Mouse (Mus musculus) adrenal gland, postnatal 10 days (tissue): ENCODE measurements around the gene Apex2. TPM values are rescaled to one million over a fixed set of nuclear protein-coding genes. Genes with fewer than 3 reads are reported as not detected.

Experiments used
- DNase-seq: peaks from one replicate; pipeline ENCODE4 v3.0.0; 2021; ENCODE audit warnings: mixed read lengths
- long read RNA-seq, 2 experiments: library from polyadenylated mRNA; stranded (forward); transcript quantifications; one replicate each; pipeline ENCODE4 v2.0.0; 2021
- total RNA-seq, 2 experiments: library from RNA; stranded (reverse); gene quantifications; 2 replicates each; pipeline ENCODE4 v1.2.3; 2021

Gene Apex2
- 10 to 100 TPM; 16.0 to 23.0 TPM for total RNA-seq
- long read RNA-seq, experiment 1, full-length matches to known transcripts: 8 of 13 reads
- long read RNA-seq, experiment 1, partial matches to known transcripts: 3 of 13 reads
- long read RNA-seq, experiment 1, other reads (novel, unspliced or antisense): 2 of 13 reads
- long read RNA-seq, experiment 2, full-length matches to known transcripts: 10 of 11 reads
- long read RNA-seq, experiment 2, partial matches to known transcripts: 0 of 11 reads
- long read RNA-seq, experiment 2, other reads (novel, unspliced or antisense): 1 of 11 reads

DNA sequence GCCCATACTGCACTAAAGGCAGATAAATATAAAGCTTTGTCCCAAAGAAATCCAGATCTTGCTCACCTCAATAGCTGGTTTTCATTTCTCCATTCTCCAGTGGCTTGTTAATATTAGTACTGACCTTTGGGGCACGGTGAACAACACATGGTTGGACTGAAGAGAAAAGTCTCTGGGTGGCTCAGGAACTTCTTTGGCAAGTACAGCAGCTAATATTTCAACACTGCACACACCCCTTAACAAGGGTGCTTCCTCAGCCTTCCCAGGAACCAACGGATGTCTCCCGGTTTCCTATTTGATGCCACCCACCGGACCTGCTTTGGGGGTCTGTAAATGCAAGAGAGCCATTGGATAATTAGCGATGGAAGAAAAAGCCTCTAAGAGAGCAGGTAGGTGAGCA is at the start of gene Apex2:
Apex2 (minus strand) TSS at position 173 of the 400 bp plus-strand sequence.
- no peak for DNase-seq

- DNase-seq: no peak
Measured at GRCm38 (mm10) chrX:150636421-150636820, 46.8 kb upstream of the Apex2 start.

DNA sequence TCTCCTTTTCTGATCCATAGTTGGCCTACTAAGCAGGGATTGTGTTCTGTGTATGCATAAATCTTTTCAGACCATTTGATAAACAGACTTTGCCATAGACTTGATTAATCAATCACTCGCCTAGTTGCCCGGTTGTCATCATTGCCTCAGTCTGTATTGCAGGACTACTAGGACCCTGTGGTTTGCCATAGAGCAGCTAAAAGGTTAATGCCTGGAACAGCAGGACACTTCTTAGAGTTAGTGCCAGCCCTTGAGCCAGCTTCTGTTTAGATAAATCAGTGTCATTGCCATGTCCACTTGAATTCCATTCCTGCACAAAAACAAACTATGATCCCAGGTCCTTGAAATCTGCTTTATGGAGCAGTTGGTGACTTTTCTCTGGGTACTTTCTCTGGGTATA is 9.2 kb upstream of the Apex2 start:
- no peak for DNase-seq

- no peak for DNase-seq
Measured at GRCm38 (mm10) chrX:150595016-150595760, 5.5 kb upstream of the Apex2 start.

DNA sequence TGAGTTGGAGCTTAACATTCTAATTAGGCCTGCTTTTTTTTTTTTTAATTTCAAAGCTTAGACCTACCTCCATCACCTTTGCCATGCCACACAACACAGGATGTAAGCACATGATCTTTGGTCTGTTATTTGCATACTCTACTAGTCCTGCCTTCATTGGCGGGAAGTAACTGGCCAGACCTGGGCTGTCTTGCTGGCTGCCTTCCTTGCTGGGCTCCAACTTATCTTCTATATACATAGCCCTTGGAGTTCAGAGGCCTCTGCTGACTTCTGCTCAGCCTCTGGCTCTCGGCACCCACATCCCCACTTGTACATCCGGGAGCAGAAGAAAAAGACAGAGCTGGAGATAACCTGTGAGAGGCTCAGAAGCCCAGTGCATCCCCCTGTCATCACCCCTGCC is 4.5 kb upstream of the Apex2 start:
- DNase-seq: no peak

DNA sequence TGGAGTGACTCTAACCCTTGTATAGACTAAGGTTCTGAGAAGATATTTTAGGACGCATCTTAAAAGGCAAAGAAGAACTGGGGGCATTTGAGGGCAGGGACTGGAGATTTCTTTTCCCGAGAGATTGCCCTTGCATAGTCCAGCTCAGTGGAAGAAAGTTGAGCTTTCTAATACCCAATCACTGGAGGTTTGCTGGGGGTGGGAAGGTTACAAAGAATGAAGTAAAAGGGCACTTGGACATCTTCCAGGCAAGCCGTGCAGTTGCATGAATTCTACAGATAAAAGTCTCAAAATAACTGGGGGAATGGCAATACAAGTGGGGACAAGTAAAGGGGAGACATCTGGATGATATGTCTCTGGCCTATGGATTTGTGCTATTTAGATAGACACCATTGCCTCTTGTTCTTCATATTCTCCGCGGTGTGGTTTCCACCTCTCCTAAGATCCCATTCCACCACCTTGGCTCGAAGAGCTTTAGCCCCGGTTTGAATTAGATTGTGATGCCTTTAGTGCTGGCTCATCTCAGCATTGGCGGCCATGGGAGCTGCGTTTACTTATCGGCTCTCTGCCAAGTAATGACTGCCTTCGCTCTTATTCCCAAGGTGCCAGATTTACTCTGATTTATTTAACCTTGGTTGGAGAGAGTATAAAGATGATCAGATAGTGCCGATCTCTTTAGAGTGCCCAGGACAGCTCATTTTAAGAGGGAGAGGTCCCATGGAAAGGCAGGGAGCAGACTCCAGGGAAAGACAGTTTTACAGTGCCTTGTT is 3.8 kb upstream of the Apex2 start:
- DNase-seq: peak; percentile 49

- DNase-seq: peak; percentile 86
Measured at GRCm38 (mm10) chrX:150588023-150588764, 1.5 kb downstream of the Apex2 start, which contains the start of gene Pfkfb1. Gene Pfkfb1 (plus strand): TSS chrX:150588229.

DNA sequence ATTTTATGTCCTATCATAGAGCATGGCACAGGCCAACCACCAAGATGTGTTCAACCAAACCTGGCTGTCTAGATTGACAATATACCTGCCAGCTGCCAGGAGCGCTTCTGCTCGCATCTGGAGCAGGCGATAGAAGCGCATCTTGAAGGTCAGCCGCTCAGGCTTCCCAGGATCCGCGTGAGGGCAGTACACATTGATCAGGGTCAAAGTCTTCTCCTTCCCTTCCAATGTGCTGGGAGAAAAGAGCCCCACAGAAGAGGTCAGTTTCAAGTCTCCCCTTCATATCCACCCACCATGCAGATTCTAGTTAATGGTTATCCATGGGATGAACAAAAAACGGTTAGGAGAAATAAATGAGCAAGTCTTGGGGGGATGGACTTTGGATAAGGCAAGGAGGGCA is 4.6 kb downstream of the Apex2 start:
- no peak for DNase-seq

GRCm38 (mm10) chrX:150581921-150582320 is 7.7 kb downstream of the Apex2 start:
- DNase-seq: no peak

GRCm38 (mm10) chrX:150564644-150565357 is 24.9 kb downstream of the Apex2 start:
- DNase-seq: no peak

- DNase-seq: no peak
Measured at GRCm38 (mm10) chrX:150554032-150554431, 35.6 kb downstream of the Apex2 start.

- peak; percentile 2 for DNase-seq
Measured at GRCm38 (mm10) chrX:150551986-150552385, 37.7 kb downstream of the Apex2 start.

DNA sequence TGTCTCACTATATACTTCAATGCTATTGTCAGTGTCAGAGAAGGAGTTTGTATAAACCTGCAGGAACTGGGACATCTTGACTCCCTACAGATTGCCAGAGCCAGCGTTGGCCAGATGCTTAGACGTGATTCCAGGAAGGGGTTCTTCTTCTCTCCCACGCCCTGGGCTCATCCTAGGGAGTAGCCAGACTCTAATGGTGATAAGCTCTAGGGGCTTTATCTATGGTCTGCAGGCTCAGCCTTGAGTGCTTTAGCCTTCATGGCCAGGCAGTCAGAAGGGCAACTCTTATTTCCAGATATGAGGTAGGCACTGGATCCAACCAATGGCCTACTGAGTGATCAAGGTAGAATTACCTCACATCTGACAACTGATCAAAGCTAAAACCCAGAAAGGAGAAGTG is 40.0 kb downstream of the Apex2 start:
- no peak for DNase-seq

- no peak for DNase-seq
Measured at GRCm38 (mm10) chrX:150547239-150547638, 42.4 kb downstream of the Apex2 start, which contains the start of gene Alas2. Gene Alas2 (plus strand): TSS chrX:150547375.

- no peak for DNase-seq
Measured at GRCm38 (mm10) chrX:150541684-150542083, 48.0 kb downstream of the Apex2 start.

DNA sequence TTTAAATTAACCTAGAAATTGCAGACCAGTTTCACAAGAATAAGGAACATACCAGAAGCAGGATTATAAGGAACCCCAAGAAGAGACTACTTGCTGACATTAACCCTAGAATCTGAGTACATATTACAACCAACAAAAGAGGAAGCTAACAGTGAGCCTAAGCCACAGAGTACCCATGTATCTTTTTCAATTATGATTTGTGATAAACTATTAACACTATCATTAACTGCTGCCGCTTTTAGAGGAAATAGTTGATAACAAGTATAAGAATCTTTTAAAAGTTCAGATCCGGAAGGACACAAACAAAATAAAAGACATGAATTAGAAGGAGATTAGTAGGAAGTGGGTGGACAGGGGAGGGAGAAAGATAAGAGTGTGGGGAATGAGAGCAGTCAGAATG is 49.6 kb downstream of the Apex2 start:
- no peak for DNase-seq

DNA sequence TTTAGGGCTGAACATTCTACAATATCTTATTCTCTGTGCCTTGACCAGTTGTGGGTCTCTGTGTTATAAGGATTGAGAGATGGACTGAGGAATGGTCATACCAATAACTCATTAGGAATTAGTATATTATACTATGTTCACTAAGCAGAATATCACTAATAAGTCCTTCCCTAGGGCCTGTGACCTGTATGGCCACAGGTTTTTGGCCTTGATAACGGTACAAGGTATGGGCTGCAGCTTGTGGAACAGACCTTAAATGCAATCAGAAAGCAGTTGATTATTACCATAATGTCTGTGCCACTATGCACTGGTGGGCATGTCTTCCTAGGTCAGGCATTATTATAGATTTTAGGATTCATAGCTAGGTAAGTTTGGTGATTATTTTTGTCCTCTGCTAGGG is 73.2 kb downstream of the Apex2 start:
- no peak for DNase-seq

DNA sequence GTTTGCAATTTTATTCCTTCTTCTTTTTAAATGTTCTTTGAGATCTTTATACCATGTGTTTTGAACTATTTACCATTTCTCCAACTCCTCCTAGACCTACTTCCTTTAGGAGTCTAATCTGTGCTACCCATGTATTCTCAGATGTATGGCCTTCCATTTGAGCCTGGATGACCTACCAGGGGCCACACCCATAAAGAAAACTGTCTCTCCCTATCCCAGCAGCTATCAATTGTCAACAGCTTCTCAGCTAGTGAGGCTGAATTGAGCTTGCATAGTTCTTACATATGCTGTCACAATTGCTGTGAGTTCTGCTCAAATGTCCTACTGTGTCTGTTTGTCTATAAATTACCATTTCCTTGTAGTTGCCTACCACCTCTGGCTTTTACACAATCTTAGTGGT is 73.7 kb downstream of the Apex2 start:
- no peak for DNase-seq

- DNase-seq: no peak
Measured at GRCm38 (mm10) chrX:150514127-150514526, 75.5 kb downstream of the Apex2 start.

GRCm38 (mm10) chrX:150511274-150511673 is 78.4 kb downstream of the Apex2 start:
- no peak for DNase-seq

DNA sequence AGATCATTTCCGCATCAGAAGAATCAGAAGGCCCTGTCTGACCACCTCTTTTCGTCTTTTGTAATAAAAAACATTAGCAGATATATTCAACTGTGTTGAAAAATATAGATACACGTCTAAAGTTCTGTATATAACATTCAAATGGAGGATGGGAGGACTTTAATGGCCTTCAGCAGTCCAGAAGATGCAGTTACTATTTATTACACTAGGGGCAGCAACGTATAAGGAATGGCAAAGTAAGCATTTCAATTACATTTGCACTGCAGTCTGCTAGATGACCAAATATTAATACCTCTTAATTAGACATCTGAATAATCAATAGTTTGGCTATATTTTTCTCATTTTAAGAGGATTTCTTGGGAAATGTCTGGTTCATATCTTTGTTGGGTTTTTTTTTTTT is 79.0 kb downstream of the Apex2 start:
- peak; percentile 6 for DNase-seq

- no peak for DNase-seq
Measured at GRCm38 (mm10) chrX:150508696-150509095, 81.0 kb downstream of the Apex2 start.
